Mouse (Mus musculus): Measurements from ENCODE around the gene Cmc1. TPM values are rescaled to one million over a fixed set of nuclear protein-coding genes. Genes with fewer than 3 reads are reported as not detected.
A peak's percentile ranks its signal among the peaks of the same experiment; 100 is the strongest.

Gene Cmc1
- total and polyA plus RNA-seq, 3 experiments = 17.1 to 21.6 (median 18.0) TPM

- Histone ChIP-seq H3K9ac (ENCODE audit: insufficient read depth, low read depth) (no peak overlapping the region), H3K9me3 (replicated peaks; ENCODE audit: low read length) (no peaks in the 10 kb centered on the region), H3K27ac (ENCODE audit: insufficient read depth, low read depth) (no peak overlapping the region), H3K36me3 (replicated peaks in 1 of 2; ENCODE audit: control insufficient read depth in 1 of 2, insufficient read depth in 1 of 2, low read length in 1 of 2) (peaks cover 7 to 12% of the 10 kb centered on the region in 2 experiments), H3K79me2 (replicated peaks; ENCODE audit: control insufficient read depth, extremely low read depth, insufficient read depth, poor library complexity, severe bottlenecking) (no peaks in the 10 kb centered on the region), H3K27me3 (replicated peaks) (no peaks in the 10 kb centered on the region), H3K4me3 (replicated peaks in 1 of 3; ENCODE audit: low read depth in 2 of 3, low read length in 2 of 3, poor library complexity in 1 of 3) (no peak overlapping the region), H3K4me2 (ENCODE audit: insufficient read depth, low read depth, poor library complexity, severe bottlenecking) (no peak overlapping the region), H3K4me1 (ENCODE audit: control insufficient read depth in 1 of 2, insufficient read depth in 2 of 2) (peaks cover 15 to 18% of the 10 kb centered on the region in 2 experiments)
- dilution Hi-C loops (cut with MboI; ENCODE audit: extremely low pct_ligation_motif_present, extremely low pct_unique_long_range_greater_than_20kb, low sequenced_read_pairs) = no loop called here
- DNase-seq (ENCODE audit: extremely low read depth) = no peak
- in situ Hi-C loops (cut with MboI; ENCODE audit: low pct_ligation_motif_present, low pct_unique_long_range_greater_than_20kb, low sequenced_read_pairs) = loop anchor here (10.0 kb wide), 1 partner anchor 46 kb away; the partner anchor contains the start of gene Cmc1
- TF ChIP-seq MXI1 (IDR thresholded peaks at IDR 0.05; ENCODE audit: low read depth, low read length) = no peak
- peak; percentile 65 for TF ChIP-seq ZNF384 (IDR thresholded peaks at IDR 0.05; ENCODE audit: low read depth, low read length)
- TF ChIP-seq POLR2A (IDR thresholded peaks at IDR 0.05; ENCODE audit: low read depth, low read length) = no peak
Measured at GRCm38 (mm10) chr9:118108527-118109011, 41.4 kb downstream of the Cmc1 start.

- dilution Hi-C loops (cut with MboI; ENCODE audit: extremely low pct_ligation_motif_present, extremely low pct_unique_long_range_greater_than_20kb, low sequenced_read_pairs) = no loop called here
Measured at GRCm38 (mm10) chr9:118101802-118102201, 48.2 kb downstream of the Cmc1 start.

GRCm38 (mm10) chr9:118100484-118100883 lies 49.5 kb downstream of the Cmc1 start:
- H3K9me3 ChIP-seq (replicated peaks; ENCODE audit: low read length) = peaks cover 5% of the 10 kb centered on the region
- in situ Hi-C loops (cut with MboI; ENCODE audit: low pct_ligation_motif_present, low pct_unique_long_range_greater_than_20kb, low sequenced_read_pairs) = loop anchor here (10.0 kb wide), 1 partner anchor 54 kb away; the partner anchor contains the start of gene Cmc1
- DNase-seq (ENCODE audit: extremely low read depth) = no peak
- no peaks in the 10 kb centered on the region for H3K79me2 ChIP-seq (replicated peaks; ENCODE audit: control insufficient read depth, extremely low read depth, insufficient read depth, poor library complexity, severe bottlenecking)
- H3K36me3 ChIP-seq (replicated peaks in 1 of 2; ENCODE audit: control insufficient read depth in 1 of 2, insufficient read depth in 1 of 2, low read length in 1 of 2) = peaks cover 0 to 2% of the 10 kb centered on the region in 2 experiments
- no peak overlapping the region for H3K4me3 ChIP-seq (replicated peaks in 1 of 3; ENCODE audit: low read depth in 2 of 3, low read length in 2 of 3, poor library complexity in 1 of 3)
- no peak overlapping the region for H3K9ac ChIP-seq (ENCODE audit: insufficient read depth, low read depth)
- no peaks in the 10 kb centered on the region for H3K27me3 ChIP-seq (replicated peaks)
- no peak overlapping the region for H3K4me2 ChIP-seq (ENCODE audit: insufficient read depth, low read depth, poor library complexity, severe bottlenecking)
- H3K27ac ChIP-seq (ENCODE audit: insufficient read depth, low read depth) = no peak overlapping the region
- peaks cover 2 to 11% of the 10 kb centered on the region in 2 experiments; a peak in 2 of 4 replicates for H3K4me1 ChIP-seq (ENCODE audit: control insufficient read depth in 1 of 2, insufficient read depth in 2 of 2)
- no peak for TF ChIP-seq ZMIZ1 (IDR thresholded peaks at IDR 0.05; ENCODE audit: low read depth, low read length)
- no peak for TF ChIP-seq JUND (conservative IDR thresholded peaks at IDR 0.05; ENCODE audit: low read depth, low read length)
- dilution Hi-C loops (cut with MboI; ENCODE audit: extremely low pct_ligation_motif_present, extremely low pct_unique_long_range_greater_than_20kb, low sequenced_read_pairs) = no loop called here

More at GRCm38 (mm10) chr9:118101802-118102201, 48.2 kb downstream of the Cmc1 start:
- no peak overlapping the region for H3K4me3 ChIP-seq (replicated peaks in 1 of 3; ENCODE audit: low read depth in 2 of 3, low read length in 2 of 3, poor library complexity in 1 of 3)
- H3K4me2 ChIP-seq (ENCODE audit: insufficient read depth, low read depth, poor library complexity, severe bottlenecking) = no peak overlapping the region
- H3K27ac ChIP-seq (ENCODE audit: insufficient read depth, low read depth) = no peak overlapping the region
- DNase-seq (ENCODE audit: extremely low read depth) = peak; percentile 71
- in situ Hi-C loops (cut with MboI; ENCODE audit: low pct_ligation_motif_present, low pct_unique_long_range_greater_than_20kb, low sequenced_read_pairs) = loop anchor here (10.0 kb wide), 1 partner anchor 53 kb away; the partner anchor contains the start of gene Cmc1
- no peaks in the 10 kb centered on the region for H3K27me3 ChIP-seq (replicated peaks)
- H3K9me3 ChIP-seq (replicated peaks; ENCODE audit: low read length) = peaks cover 5% of the 10 kb centered on the region
- peaks cover 3 to 11% of the 10 kb centered on the region in 2 experiments; a peak in 3 of 4 replicates for H3K4me1 ChIP-seq (ENCODE audit: control insufficient read depth in 1 of 2, insufficient read depth in 2 of 2)
- no peaks in the 10 kb centered on the region for H3K79me2 ChIP-seq (replicated peaks; ENCODE audit: control insufficient read depth, extremely low read depth, insufficient read depth, poor library complexity, severe bottlenecking)
- no peak overlapping the region for H3K9ac ChIP-seq (ENCODE audit: insufficient read depth, low read depth)
- TF ChIP-seq ZMIZ1 (IDR thresholded peaks at IDR 0.05; ENCODE audit: low read depth, low read length) (no peak), IRF4 (IDR thresholded peaks at IDR 0.05; ENCODE audit: low read depth, low read length) (peak; percentile 21; the same call in 1 of the 2 replicates), MAFK (IDR thresholded peaks at IDR 0.05; ENCODE audit: insufficient replicate concordance, low read length) (peak; percentile 91; the same call in 1 of the 2 replicates), CHD2 (IDR thresholded peaks at IDR 0.05; ENCODE audit: low read length) (peak; percentile 96), SMC3 (IDR thresholded peaks at IDR 0.05; ENCODE audit: low read depth, low read length) (no peak), HCFC1 (IDR thresholded peaks at IDR 0.05; ENCODE audit: low read depth, low read length) (peak; percentile 28)
- H3K36me3 ChIP-seq (replicated peaks in 1 of 2; ENCODE audit: control insufficient read depth in 1 of 2, insufficient read depth in 1 of 2, low read length in 1 of 2) = peaks cover 3 to 4% of the 10 kb centered on the region in 2 experiments
